Mouse (Mus musculus): ENCODE measurements around the gene Cps1. TPM values are rescaled to one million over a fixed set of nuclear protein-coding genes. Genes with fewer than 3 reads are reported as not detected.
A peak's percentile ranks its signal among the peaks of the same experiment; 100 is the strongest.

Gene Cps1
- polyA plus RNA-seq (2012), result 0.01 TPM in 2 replicates

GRCm38 (mm10) chr1:67122797-67123196 is at the start of gene Cps1:
Gene Cps1 (plus strand): TSS chr1:67123026.
- Histone ChIP-seq H3K36me3 (ENCODE audit: control insufficient read depth) (no peaks in the 10 kb centered on the region), H3K4me1 (ENCODE audit: control insufficient read depth) (no peaks in the 10 kb centered on the region), H3K4me3 (replicated peaks) (peak within 1 kb of the TSS; percentile 10), H3K27me3 (ENCODE audit: control insufficient read depth) (no peaks in the 10 kb centered on the region), H3K9me3 (ENCODE audit: control insufficient read depth, low read length) (no peaks in the 10 kb centered on the region)
- TF ChIP-seq TAL1 (IDR thresholded peaks at IDR 0.05; ENCODE audit: low read length) (no peak), GATA1 (IDR thresholded peaks at IDR 0.05; ENCODE audit: low read length) (no peak)

- Histone ChIP-seq H3K4me3 (replicated peaks) (no peak overlapping the region), H3K27me3 (ENCODE audit: control insufficient read depth) (no peaks in the 10 kb centered on the region), H3K9me3 (ENCODE audit: control insufficient read depth, low read length) (no peaks in the 10 kb centered on the region), H3K4me1 (ENCODE audit: control insufficient read depth) (no peaks in the 10 kb centered on the region), H3K36me3 (ENCODE audit: control insufficient read depth) (no peaks in the 10 kb centered on the region)
- no peak for TF ChIP-seq TAL1 (IDR thresholded peaks at IDR 0.05; ENCODE audit: low read length)
- no peak for TF ChIP-seq GATA1 (IDR thresholded peaks at IDR 0.05; ENCODE audit: low read length)
These were observed 45.1 kb upstream of the Cps1 start for GRCm38 (mm10) chr1:67077739-67078138.

GRCm38 (mm10) chr1:67078666-67079065 is 44.2 kb upstream of the Cps1 start:
- Histone ChIP-seq H3K27me3 (ENCODE audit: control insufficient read depth) (no peaks in the 10 kb centered on the region), H3K4me1 (ENCODE audit: control insufficient read depth) (no peaks in the 10 kb centered on the region), H3K36me3 (ENCODE audit: control insufficient read depth) (no peaks in the 10 kb centered on the region), H3K4me3 (replicated peaks) (no peak overlapping the region), H3K9me3 (ENCODE audit: control insufficient read depth, low read length) (no peaks in the 10 kb centered on the region)
- TF ChIP-seq TAL1 (IDR thresholded peaks at IDR 0.05; ENCODE audit: low read length) (no peak), GATA1 (IDR thresholded peaks at IDR 0.05; ENCODE audit: low read length) (no peak)

GRCm38 (mm10) chr1:67079146-67079545 is 43.7 kb upstream of the Cps1 start:
- Histone ChIP-seq H3K9me3 (ENCODE audit: control insufficient read depth, low read length) (no peaks in the 10 kb centered on the region), H3K4me3 (replicated peaks) (no peak overlapping the region), H3K27me3 (ENCODE audit: control insufficient read depth) (no peaks in the 10 kb centered on the region), H3K36me3 (ENCODE audit: control insufficient read depth) (no peaks in the 10 kb centered on the region), H3K4me1 (ENCODE audit: control insufficient read depth) (no peaks in the 10 kb centered on the region)
- TF ChIP-seq GATA1 (IDR thresholded peaks at IDR 0.05; ENCODE audit: low read length) (no peak), TAL1 (IDR thresholded peaks at IDR 0.05; ENCODE audit: low read length) (no peak)

- no peaks in the 10 kb centered on the region for H3K36me3 ChIP-seq (ENCODE audit: control insufficient read depth)
- no peaks in the 10 kb centered on the region for H3K27me3 ChIP-seq (ENCODE audit: control insufficient read depth)
- TF ChIP-seq GATA1 (IDR thresholded peaks at IDR 0.05; ENCODE audit: low read length), result no peak
- no peak for TF ChIP-seq TAL1 (IDR thresholded peaks at IDR 0.05; ENCODE audit: low read length)
- no peaks in the 10 kb centered on the region for H3K4me1 ChIP-seq (ENCODE audit: control insufficient read depth)
- H3K9me3 ChIP-seq (ENCODE audit: control insufficient read depth, low read length), result peaks cover 2% of the 10 kb centered on the region; the same call in 1 of the 2 replicates
- H3K4me3 ChIP-seq (replicated peaks), result no peak overlapping the region
These were observed 30.4 kb upstream of the Cps1 start for GRCm38 (mm10) chr1:67092473-67092872.

GRCm38 (mm10) chr1:67099215-67099614 is 23.6 kb upstream of the Cps1 start:
- H3K36me3 ChIP-seq (ENCODE audit: control insufficient read depth), result no peaks in the 10 kb centered on the region
- no peaks in the 10 kb centered on the region for H3K4me1 ChIP-seq (ENCODE audit: control insufficient read depth)
- peaks cover 2% of the 10 kb centered on the region; the same call in 1 of the 2 replicates for H3K9me3 ChIP-seq (ENCODE audit: control insufficient read depth, low read length)
- no peaks in the 10 kb centered on the region for H3K27me3 ChIP-seq (ENCODE audit: control insufficient read depth)
- no peak overlapping the region for H3K4me3 ChIP-seq (replicated peaks)
- TF ChIP-seq TAL1 (IDR thresholded peaks at IDR 0.05; ENCODE audit: low read length) (no peak), GATA1 (IDR thresholded peaks at IDR 0.05; ENCODE audit: low read length) (no peak)

GRCm38 (mm10) chr1:67103476-67104248 is 19.2 kb upstream of the Cps1 start:
- TF ChIP-seq GATA1 (IDR thresholded peaks at IDR 0.05; ENCODE audit: low read length) (no peak), TAL1 (IDR thresholded peaks at IDR 0.05; ENCODE audit: low read length) (no peak)
- Histone ChIP-seq H3K9me3 (ENCODE audit: control insufficient read depth, low read length) (no peaks in the 10 kb centered on the region), H3K4me1 (ENCODE audit: control insufficient read depth) (no peaks in the 10 kb centered on the region), H3K27me3 (ENCODE audit: control insufficient read depth) (no peaks in the 10 kb centered on the region), H3K4me3 (replicated peaks) (no peak overlapping the region), H3K36me3 (ENCODE audit: control insufficient read depth) (no peaks in the 10 kb centered on the region)

GRCm38 (mm10) chr1:67111621-67112298 is 11.1 kb upstream of the Cps1 start:
- H3K36me3 ChIP-seq (ENCODE audit: control insufficient read depth), result no peaks in the 10 kb centered on the region
- H3K9me3 ChIP-seq (ENCODE audit: control insufficient read depth, low read length), result no peaks in the 10 kb centered on the region
- H3K4me1 ChIP-seq (ENCODE audit: control insufficient read depth), result no peaks in the 10 kb centered on the region
- no peak overlapping the region for H3K4me3 ChIP-seq (replicated peaks)
- TF ChIP-seq GATA1 (IDR thresholded peaks at IDR 0.05; ENCODE audit: low read length) (no peak), TAL1 (IDR thresholded peaks at IDR 0.05; ENCODE audit: low read length) (no peak)
- no peaks in the 10 kb centered on the region for H3K27me3 ChIP-seq (ENCODE audit: control insufficient read depth)

- no peak overlapping the region for H3K4me3 ChIP-seq (replicated peaks)
- H3K27me3 ChIP-seq (ENCODE audit: control insufficient read depth), result no peaks in the 10 kb centered on the region
- TF ChIP-seq GATA1 (IDR thresholded peaks at IDR 0.05; ENCODE audit: low read length), result no peak
- TF ChIP-seq TAL1 (IDR thresholded peaks at IDR 0.05; ENCODE audit: low read length), result no peak
- H3K36me3 ChIP-seq (ENCODE audit: control insufficient read depth), result no peaks in the 10 kb centered on the region
- no peaks in the 10 kb centered on the region for H3K4me1 ChIP-seq (ENCODE audit: control insufficient read depth)
- H3K9me3 ChIP-seq (ENCODE audit: control insufficient read depth, low read length), result no peaks in the 10 kb centered on the region
These were observed 9.3 kb upstream of the Cps1 start for GRCm38 (mm10) chr1:67113343-67114030.
